Mouse (Mus musculus) kidney, postnatal 0 days (tissue): ENCODE results near the gene Fyb. TPM values are rescaled to one million over a fixed set of nuclear protein-coding genes. Genes with fewer than 3 reads are reported as not detected.

Experiments used
- ATAC-seq: fragments of 200-750 bp; cut with Nextera tagmentation; replicated peaks from 2 replicates; pipeline ENCODE4 v1.8.0; 2017; ENCODE audit warnings: low read depth, moderate number of reproducible peaks, moderate TSS enrichment, moderate library complexity; ENCODE audit not compliant: low FRiP score
- DNase-seq: peaks from one replicate; pipeline ENCODE4 v3.0.0-alpha.2; 2016; ENCODE audit warnings: low spot score
- H3K27ac ChIP-seq: fragments of 300-500 bp; sonication (generic); 2 replicates; pipeline ENCODE4 v1.5.1; 2014; ENCODE audit warnings: mild to moderate bottlenecking
- H3K27me3 ChIP-seq: fragments of 300-500 bp; sonication (generic); 2 replicates; pipeline ENCODE4 v1.6.1; 2014; ENCODE audit warnings: low read length, mixed read lengths; ENCODE audit not compliant: insufficient read depth
- H3K36me3 ChIP-seq: fragments of 300-500 bp; sonication (generic); 2 replicates; pipeline ENCODE4 v1.6.1; 2014; ENCODE audit warnings: low read length, mixed read lengths; ENCODE audit not compliant: insufficient read depth
- H3K4me1 ChIP-seq: fragments of 300-500 bp; sonication (generic); replicated peaks from 2 replicates; pipeline ENCODE4 v1.6.1; 2014; ENCODE audit warnings: antibody characterized with exemption, low read length, mixed read lengths; ENCODE audit not compliant: insufficient read depth
- H3K4me2 ChIP-seq: fragments of 300-500 bp; sonication (generic); 2 replicates; pipeline ENCODE4 v1.6.1; 2014; ENCODE audit warnings: mild to moderate bottlenecking, low read length, moderate library complexity, mixed read lengths
- H3K4me3 ChIP-seq: fragments of 300-500 bp; sonication (generic); replicated peaks from 2 replicates; pipeline ENCODE4 v1.5.1; 2014; ENCODE audit warnings: low read depth, low read length
- H3K9ac ChIP-seq: fragments of 300-500 bp; sonication (generic); 2 replicates; pipeline ENCODE4 v1.6.1; 2014; ENCODE audit warnings: low read depth, low read length
- H3K9me3 ChIP-seq: fragments of 300-500 bp; sonication (generic); replicated peaks from 2 replicates; pipeline ENCODE4 v1.6.1; 2016; ENCODE audit warnings: low read length, inconsistent platforms, mixed read lengths
- CTCF ChIP-seq: IDR thresholded peaks from 2 replicates; pipeline ENCODE4 v1.5.1; 2016; ENCODE audit warnings: antibody characterized with exemption, low read depth, mild to moderate bottlenecking, moderate library complexity
- WGBS: fragments of 180-500 bp; shearing (Covaris S2); extraction: QIAGEN DNeasy Blood & Tissue Kit; methylation state at CpG from one replicate; pipeline ENCODE4 v1.1.7; 2014; 5-methylcytosine and 5-hydroxymethylcytosine counted together
- polyA plus RNA-seq: library from polyadenylated mRNA; unstranded; fragments of >200 nt; fragmentation: Nextera tagmentation; extraction: Ambion mirVana; gene quantifications from 2 replicates; pipeline ENCODE4 v1.2.1, GENCODE M21; 2015

Gene Fyb
- polyA plus RNA-seq, 1 experiment from 2014 or later = 4.3 TPM

DNA sequence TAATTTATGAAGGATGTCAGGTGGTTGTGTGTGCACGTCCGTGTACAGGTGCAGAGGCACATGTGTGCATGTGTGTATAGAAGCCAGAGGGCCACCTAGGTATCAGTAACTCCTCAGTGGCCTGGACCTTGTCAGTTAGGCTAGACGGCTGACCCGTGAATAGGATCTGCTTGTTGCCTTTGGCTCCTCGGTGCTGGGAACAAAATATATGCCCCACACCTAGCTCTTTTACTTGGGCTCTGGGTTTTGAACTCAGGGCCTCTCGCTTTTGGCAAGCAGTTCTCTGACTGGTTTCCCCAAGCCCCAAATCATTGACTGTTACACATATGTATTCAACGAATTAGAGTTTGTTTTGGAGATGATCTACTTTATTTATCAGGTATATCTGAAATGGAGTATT, 188.6 kb downstream of the Fyb start:
- WGBS = 80% methylated on average over 7 of the region's 7 CpGs
- DNase-seq = no peak
- no peak overlapping the region for H3K27ac ChIP-seq

More for the DNA sequence above, 188.6 kb downstream of the Fyb start:
- no peak for TF ChIP-seq CTCF
- H3K27me3 ChIP-seq = no peaks in the 10 kb centered on the region
- no peak overlapping the region for H3K9ac ChIP-seq
- ATAC-seq = no peak
- H3K4me2 ChIP-seq = no peak overlapping the region
- no peaks in the 10 kb centered on the region for H3K9me3 ChIP-seq
- no peak overlapping the region for H3K4me3 ChIP-seq
- no peaks in the 10 kb centered on the region for H3K36me3 ChIP-seq
- H3K4me1 ChIP-seq = peaks cover 11% of the 10 kb centered on the region

Other genes starting within 250 kb of the Fyb start
- gene Dab2, start 223.1 kb upstream of the Fyb start, polyA plus RNA-seq = 94.5 and 106 TPM in 2 replicates
- 0.08 TPM in 1 of 2 replicates, not detected in the other for gene C9, start 77.5 kb upstream of the Fyb start, polyA plus RNA-seq
- 28.3 and 29.6 TPM in 2 replicates for gene Rictor, start 185.5 kb downstream of the Fyb start, polyA plus RNA-seq